Mouse (Mus musculus): Measurements from ENCODE around the gene Mcrip2. TPM values are rescaled to one million over a fixed set of nuclear protein-coding genes. Genes with fewer than 3 reads are reported as not detected.

The Mcrip2 gene
- total and polyA plus RNA-seq, 3 experiments, result 1.4 to 16.1 (median 1.7) TPM

DNA sequence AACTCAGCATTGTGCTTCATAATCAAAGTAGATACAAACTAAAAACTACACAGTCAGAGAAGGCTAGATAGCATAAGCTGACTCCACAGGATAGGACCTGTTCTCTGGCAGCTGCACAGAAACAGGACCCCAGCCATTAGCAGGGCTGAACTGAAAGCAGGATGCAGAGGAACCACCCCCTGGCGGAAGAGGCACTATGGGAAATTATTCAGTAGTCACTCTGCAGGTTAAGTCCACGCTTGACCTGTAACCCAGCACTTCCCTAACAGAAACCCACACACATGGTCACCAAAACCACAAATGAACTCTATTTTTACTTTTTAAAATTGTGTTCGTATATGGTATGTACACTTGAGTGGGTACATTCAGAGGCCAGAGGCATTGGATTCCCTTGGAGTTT, 34.5 kb upstream of the Mcrip2 start:
- Histone ChIP-seq H3K4me2 (ENCODE audit: insufficient read depth, low read depth, poor library complexity, severe bottlenecking) (peak overlapping the region; percentile 19), H3K9ac (ENCODE audit: insufficient read depth, low read depth) (no peak overlapping the region), H3K4me3 (replicated peaks in 1 of 3; ENCODE audit: low read depth in 2 of 3, low read length in 2 of 3, poor library complexity in 1 of 3) (peak overlapping the region in 1 of 3 experiments; percentile 30), H3K27ac (ENCODE audit: insufficient read depth, low read depth) (peak overlapping the region; percentile 17; the same call in 1 of the 2 replicates), H3K27me3 (replicated peaks) (no peaks in the 10 kb centered on the region), H3K79me2 (replicated peaks; ENCODE audit: control insufficient read depth, extremely low read depth, insufficient read depth, poor library complexity, severe bottlenecking) (peaks cover 7% of the 10 kb centered on the region), H3K4me1 (ENCODE audit: control insufficient read depth in 1 of 2, insufficient read depth in 2 of 2) (peaks cover 10 to 25% of the 10 kb centered on the region in 2 experiments; a peak in 3 of 4 replicates), H3K9me3 (replicated peaks; ENCODE audit: low read length) (peaks cover 5% of the 10 kb centered on the region), H3K36me3 (replicated peaks in 1 of 2; ENCODE audit: control insufficient read depth in 1 of 2, insufficient read depth in 1 of 2, low read length in 1 of 2) (peaks cover 11 to 54% of the 10 kb centered on the region in 2 experiments)
- TF ChIP-seq KAT2A (IDR thresholded peaks at IDR 0.05; ENCODE audit: insufficient replicate concordance, low read length), result no peak
- TF ChIP-seq RCOR1 (conservative IDR thresholded peaks at IDR 0.05; ENCODE audit: low read depth, low read length), result no peak
- no peak for TF ChIP-seq ZNF384 (IDR thresholded peaks at IDR 0.05; ENCODE audit: low read depth, low read length)
- no peak for TF ChIP-seq NELFE (IDR thresholded peaks at IDR 0.05; ENCODE audit: low read depth, low read length)
- TF ChIP-seq GABPA (IDR thresholded peaks at IDR 0.05; ENCODE audit: insufficient replicate concordance, low read depth, low read length), result no peak
- TF ChIP-seq MAFK (IDR thresholded peaks at IDR 0.05; ENCODE audit: insufficient replicate concordance, low read length), result no peak
- no peak for TF ChIP-seq POLR2A (IDR thresholded peaks at IDR 0.05; ENCODE audit: low read depth, low read length)
- TF ChIP-seq USF1 (IDR thresholded peaks at IDR 0.05; ENCODE audit: low read depth, low read length), result no peak
- TF ChIP-seq IRF4 (IDR thresholded peaks at IDR 0.05; ENCODE audit: low read depth, low read length), result no peak
- TF ChIP-seq RAD21 (IDR thresholded peaks at IDR 0.05; ENCODE audit: low read depth, low read length), result no peak
- no peak for TF ChIP-seq SMC3 (IDR thresholded peaks at IDR 0.05; ENCODE audit: low read depth, low read length)
- TF ChIP-seq PAX5 (IDR thresholded peaks at IDR 0.05; ENCODE audit: low read length), result no peak
- no peak for TF ChIP-seq MAZ (IDR thresholded peaks at IDR 0.05; ENCODE audit: low read depth, low read length)
- no peak for TF ChIP-seq CTCF (conservative IDR thresholded peaks at IDR 0.05 in 1 of 2, IDR thresholded peaks at IDR 0.05 in 1 of 2; ENCODE audit: low read depth in 2 of 2, low read length in 2 of 2)
- TF ChIP-seq ELF1 (IDR thresholded peaks at IDR 0.05; ENCODE audit: low read depth, low read length), result no peak
- no peak for TF ChIP-seq MYC (IDR thresholded peaks at IDR 0.05; ENCODE audit: low read depth, low read length)
- TF ChIP-seq EP300 (IDR thresholded peaks at IDR 0.05; ENCODE audit: low read length), result no peak; the same call in 1 of the 2 replicates
- no peak for TF ChIP-seq CHD2 (IDR thresholded peaks at IDR 0.05; ENCODE audit: low read length)
- no peak for TF ChIP-seq ZC3H11A (IDR thresholded peaks at IDR 0.05; ENCODE audit: low read depth, low read length)
- no peak for TF ChIP-seq ZKSCAN1 (IDR thresholded peaks at IDR 0.05; ENCODE audit: borderline replicate concordance, low read depth, low read length)
- peak; percentile 34 for DNase-seq (ENCODE audit: extremely low read depth)
- dilution Hi-C loops (cut with MboI; ENCODE audit: extremely low pct_ligation_motif_present, extremely low pct_unique_long_range_greater_than_20kb, low sequenced_read_pairs), result no loop called here
- in situ Hi-C loops (cut with MboI; ENCODE audit: low pct_ligation_motif_present, low pct_unique_long_range_greater_than_20kb, low sequenced_read_pairs), result no loop called here

DNA sequence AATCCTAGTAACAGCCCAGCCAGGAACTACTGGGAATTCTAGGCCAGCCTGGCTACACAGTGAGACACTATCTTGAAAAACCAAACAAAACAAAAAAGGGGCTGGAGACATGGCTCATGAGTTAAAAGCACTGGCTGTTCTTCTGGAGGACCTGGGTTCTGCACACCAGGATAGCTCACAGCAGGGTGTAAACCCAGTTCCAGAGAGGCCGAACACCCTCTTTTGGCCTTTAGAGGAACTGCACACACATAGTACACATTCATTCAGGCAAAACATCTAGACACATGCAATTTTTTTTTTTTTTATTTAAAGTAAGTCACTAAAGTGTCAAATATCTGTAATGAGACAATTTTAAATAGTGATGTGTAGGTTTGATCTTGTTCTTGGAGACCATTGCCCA, 31.6 kb upstream of the Mcrip2 start:
- Histone ChIP-seq H3K27ac (ENCODE audit: insufficient read depth, low read depth) (no peak overlapping the region), H3K9me3 (replicated peaks; ENCODE audit: low read length) (peaks cover 5% of the 10 kb centered on the region), H3K9ac (ENCODE audit: insufficient read depth, low read depth) (no peak overlapping the region), H3K79me2 (replicated peaks; ENCODE audit: control insufficient read depth, extremely low read depth, insufficient read depth, poor library complexity, severe bottlenecking) (peaks cover 3% of the 10 kb centered on the region), H3K4me2 (ENCODE audit: insufficient read depth, low read depth, poor library complexity, severe bottlenecking) (no peak overlapping the region), H3K4me1 (ENCODE audit: control insufficient read depth in 1 of 2, insufficient read depth in 2 of 2) (peaks cover 12 to 46% of the 10 kb centered on the region in 2 experiments; a peak in 3 of 4 replicates), H3K4me3 (replicated peaks in 1 of 3; ENCODE audit: low read depth in 2 of 3, low read length in 2 of 3, poor library complexity in 1 of 3) (no peak overlapping the region), H3K36me3 (replicated peaks in 1 of 2; ENCODE audit: control insufficient read depth in 1 of 2, insufficient read depth in 1 of 2, low read length in 1 of 2) (peaks cover 4 to 42% of the 10 kb centered on the region in 2 experiments), H3K27me3 (replicated peaks) (no peaks in the 10 kb centered on the region)
- TF ChIP-seq UBTF (IDR thresholded peaks at IDR 0.05; ENCODE audit: low read depth, low read length) (no peak), GABPA (IDR thresholded peaks at IDR 0.05; ENCODE audit: insufficient replicate concordance, low read depth, low read length) (no peak), CTCF (conservative IDR thresholded peaks at IDR 0.05 in 1 of 2, IDR thresholded peaks at IDR 0.05 in 1 of 2; ENCODE audit: low read depth in 2 of 2, low read length in 2 of 2) (0 out of 4 replicates have a peak, but pooled peaks of 1 of the 2 experiments have one; percentile 13)
- in situ Hi-C loops (cut with MboI; ENCODE audit: low pct_ligation_motif_present, low pct_unique_long_range_greater_than_20kb, low sequenced_read_pairs), result no loop called here
- DNase-seq (ENCODE audit: extremely low read depth), result no peak
- dilution Hi-C loops (cut with MboI; ENCODE audit: extremely low pct_ligation_motif_present, extremely low pct_unique_long_range_greater_than_20kb, low sequenced_read_pairs), result no loop called here
